Mouse (Mus musculus) midbrain, postnatal 0 days (tissue): ENCODE measurements around the gene Srcin1. TPM values are rescaled to one million over a fixed set of nuclear protein-coding genes. Genes with fewer than 3 reads are reported as not detected.

Source experiments
- ATAC-seq: fragments of 200-750 bp; cut with Nextera tagmentation; 2 replicates; pipeline ENCODE4 v1.8.0; 2017; ENCODE audit warnings: moderate number of reproducible peaks, mild to moderate bottlenecking, moderate TSS enrichment, moderate library complexity; ENCODE audit not compliant: low FRiP score
- DNase-seq: peaks from one replicate; pipeline ENCODE4 v3.0.0-alpha.2; 2015; ENCODE audit warnings: low spot score
- H3K27ac ChIP-seq: fragments of 300-500 bp; sonication (generic); 2 replicates; pipeline ENCODE4 v1.5.1; 2014; ENCODE audit warnings: low read depth, mild to moderate bottlenecking, low read length, mixed read lengths
- H3K27me3 ChIP-seq: fragments of 300-500 bp; sonication (generic); 2 replicates; pipeline ENCODE4 v1.6.1; 2014; ENCODE audit warnings: low read length, control low read depth, mixed read lengths; ENCODE audit not compliant: insufficient read depth
- H3K36me3 ChIP-seq: fragments of 300-500 bp; sonication (generic); 2 replicates; pipeline ENCODE4 v1.6.1; 2014; ENCODE audit warnings: low read length, control low read depth, mixed read lengths; ENCODE audit not compliant: insufficient read depth
- H3K4me1 ChIP-seq: fragments of 300-500 bp; sonication (generic); 2 replicates; pipeline ENCODE4 v1.6.1; 2014; ENCODE audit warnings: mild to moderate bottlenecking, control low read depth, antibody characterized with exemption, low read length, mixed read lengths; ENCODE audit not compliant: insufficient read depth
- H3K4me2 ChIP-seq: fragments of 300-500 bp; sonication (generic); 2 replicates; pipeline ENCODE4 v1.6.1; 2014; ENCODE audit warnings: low read depth, mild to moderate bottlenecking, low read length, mixed read lengths; ENCODE audit not compliant: poor library complexity, severe bottlenecking
- H3K4me3 ChIP-seq: fragments of 300-500 bp; sonication (generic); 2 replicates; pipeline ENCODE4 v1.5.1; 2014; ENCODE audit warnings: low read depth, mild to moderate bottlenecking, low read length, moderate library complexity
- H3K9ac ChIP-seq: fragments of 300-500 bp; sonication (generic); replicated peaks from 2 replicates; pipeline ENCODE4 v1.6.1; 2014; ENCODE audit warnings: mild to moderate bottlenecking, low read length, moderate library complexity, mixed read lengths; ENCODE audit not compliant: poor library complexity, severe bottlenecking
- H3K9me3 ChIP-seq: fragments of 300-500 bp; sonication (generic); 2 replicates; pipeline ENCODE4 v1.6.1; 2016; ENCODE audit warnings: low read length, control low read depth
- CTCF ChIP-seq: IDR thresholded peaks from 2 replicates; pipeline ENCODE4 v1.5.1; 2016; ENCODE audit warnings: antibody characterized with exemption, mild to moderate bottlenecking
- WGBS: fragments of 180-500 bp; shearing (Covaris S2); extraction: QIAGEN DNeasy Blood & Tissue Kit; methylation state at CpG from one replicate; pipeline ENCODE4 v1.1.7; 2014; 5-methylcytosine and 5-hydroxymethylcytosine counted together
- polyA plus RNA-seq: library from polyadenylated mRNA; unstranded; fragments of >200 nt; fragmentation: Nextera tagmentation; extraction: Ambion mirVana; gene quantifications from 2 replicates; pipeline ENCODE4 v1.2.1, GENCODE M21; 2015
- total RNA-seq: library from RNA; depleted of rRNA; stranded (reverse); fragments of >200 nt; gene quantifications from 2 replicates; pipeline ENCODE4 v1.2.3, GENCODE M21; 2014

The Srcin1 gene
- total and polyA plus RNA-seq, 2 experiments from 2014 or later = 14.0 to 95.0 TPM

DNA sequence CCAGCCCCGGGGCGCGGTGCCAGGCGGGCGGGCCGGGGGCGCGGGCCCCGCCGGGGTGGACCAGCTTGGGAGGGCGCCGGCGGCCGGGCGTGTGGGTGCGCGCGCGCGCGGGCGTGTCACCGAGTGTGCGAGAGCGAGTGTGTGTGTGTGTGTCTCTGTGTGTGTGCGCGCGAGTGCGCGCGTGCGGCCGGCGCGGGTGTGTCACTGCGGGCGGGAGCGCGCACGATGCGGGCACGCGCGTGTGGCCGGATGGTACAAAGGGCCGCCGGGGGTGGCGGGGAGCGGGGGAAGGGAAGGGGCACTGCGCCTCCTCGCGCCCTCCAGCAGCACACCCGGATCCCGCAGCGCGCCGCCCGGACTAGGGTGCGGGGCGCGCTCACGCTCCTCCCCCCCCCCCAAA is 911 bp downstream of the Srcin1 start:
- WGBS = under 1% methylated on average over 32 of the region's 62 CpGs
- Histone ChIP-seq H3K27ac (peak overlapping the region; percentile 91), H3K4me2 (peak overlapping the region; percentile 68), H3K4me1 (peaks cover 19% of the 10 kb centered on the region), H3K9me3 (no peaks in the 10 kb centered on the region), H3K27me3 (no peaks in the 10 kb centered on the region), H3K9ac (peak overlapping the region; percentile 97), H3K4me3 (peak overlapping the region; percentile 66), H3K36me3 (no peaks in the 10 kb centered on the region)
- no peak for TF ChIP-seq CTCF
- ATAC-seq (peak; percentile 59), DNase-seq (peak; percentile 91)

DNA sequence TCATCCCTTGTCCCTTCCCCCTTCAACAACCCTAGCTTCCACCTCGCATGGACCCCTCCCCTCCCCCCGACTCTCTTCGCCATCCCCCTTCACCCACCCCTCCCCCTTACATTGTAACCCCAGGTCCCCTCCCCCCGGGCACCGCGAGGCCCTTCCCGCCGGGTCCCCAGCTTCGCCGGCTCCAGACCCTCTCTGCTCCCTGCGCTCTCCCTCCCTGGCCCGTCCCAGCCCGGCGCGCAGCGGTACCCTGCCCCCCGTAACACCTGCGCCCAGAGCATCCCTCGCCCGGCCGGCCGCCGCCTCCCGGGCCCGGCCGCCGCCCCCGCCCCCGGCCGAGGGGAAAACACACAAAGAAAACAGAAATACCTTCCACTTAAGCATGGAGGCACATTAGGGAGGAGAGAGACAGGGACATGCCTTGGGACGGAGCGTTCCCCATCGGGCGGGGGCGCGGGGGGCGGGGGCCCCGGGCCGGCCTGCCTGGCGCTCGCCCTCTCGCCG is 1.4 kb downstream of the Srcin1 start:
- ATAC-seq = peak; percentile 26
- H3K9me3 ChIP-seq = no peaks in the 10 kb centered on the region
- no peaks in the 10 kb centered on the region for H3K36me3 ChIP-seq
- WGBS = 4% methylated on average over 21 of the region's 43 CpGs
- peak overlapping the region; percentile 91 for H3K27ac ChIP-seq
- no peak for TF ChIP-seq CTCF
- peaks cover 19% of the 10 kb centered on the region for H3K4me1 ChIP-seq
- DNase-seq = no peak
- H3K4me3 ChIP-seq = peak overlapping the region; percentile 66
- no peaks in the 10 kb centered on the region for H3K27me3 ChIP-seq
- H3K4me2 ChIP-seq = peak overlapping the region; percentile 68
- peak overlapping the region; percentile 97 for H3K9ac ChIP-seq

DNA sequence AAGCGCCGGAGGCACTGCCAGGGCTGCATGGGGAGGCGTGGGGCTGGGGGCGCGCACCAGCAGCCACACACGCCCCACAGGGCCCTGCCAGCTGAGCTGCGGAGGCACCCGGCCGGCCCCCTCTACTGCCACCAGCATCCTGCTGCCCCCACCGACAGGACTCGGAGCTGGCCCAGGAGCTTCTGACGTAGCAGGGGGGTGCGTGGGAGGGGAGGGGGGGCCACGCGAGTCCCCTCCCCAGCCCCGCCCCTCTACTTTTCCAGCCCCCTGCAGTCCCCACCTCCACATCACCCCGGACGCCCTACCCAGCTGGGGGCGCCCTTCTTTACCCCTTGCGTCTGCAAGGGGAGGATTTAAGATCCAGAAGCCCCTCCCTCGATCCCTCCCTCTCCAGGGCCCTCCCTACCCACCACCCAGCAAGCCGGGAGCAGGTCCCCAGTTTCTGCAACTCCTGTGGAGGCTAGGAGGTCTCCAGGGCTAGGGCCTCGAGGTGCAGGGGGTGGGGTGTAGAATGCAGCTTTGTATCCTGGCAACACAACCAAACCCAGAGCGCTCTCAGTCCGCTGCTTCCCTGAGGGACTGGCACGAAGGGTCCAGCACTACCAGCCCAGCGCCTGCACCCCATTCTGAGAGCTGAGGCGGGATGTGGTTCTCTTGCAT is 2.0 kb downstream of the Srcin1 start:
- 0% methylated on average over 18 of the region's 28 CpGs for WGBS
- Histone ChIP-seq H3K9me3 (no peaks in the 10 kb centered on the region), H3K4me3 (peak overlapping the region; percentile 66), H3K4me2 (peak overlapping the region; percentile 68), H3K36me3 (no peaks in the 10 kb centered on the region), H3K27ac (peak overlapping the region; percentile 91), H3K4me1 (peaks cover 23% of the 10 kb centered on the region), H3K27me3 (no peaks in the 10 kb centered on the region), H3K9ac (peak overlapping the region; percentile 97)
- TF ChIP-seq CTCF = peak; percentile 55
- DNase-seq (peak; percentile 62), ATAC-seq (peak; percentile 31)

DNA sequence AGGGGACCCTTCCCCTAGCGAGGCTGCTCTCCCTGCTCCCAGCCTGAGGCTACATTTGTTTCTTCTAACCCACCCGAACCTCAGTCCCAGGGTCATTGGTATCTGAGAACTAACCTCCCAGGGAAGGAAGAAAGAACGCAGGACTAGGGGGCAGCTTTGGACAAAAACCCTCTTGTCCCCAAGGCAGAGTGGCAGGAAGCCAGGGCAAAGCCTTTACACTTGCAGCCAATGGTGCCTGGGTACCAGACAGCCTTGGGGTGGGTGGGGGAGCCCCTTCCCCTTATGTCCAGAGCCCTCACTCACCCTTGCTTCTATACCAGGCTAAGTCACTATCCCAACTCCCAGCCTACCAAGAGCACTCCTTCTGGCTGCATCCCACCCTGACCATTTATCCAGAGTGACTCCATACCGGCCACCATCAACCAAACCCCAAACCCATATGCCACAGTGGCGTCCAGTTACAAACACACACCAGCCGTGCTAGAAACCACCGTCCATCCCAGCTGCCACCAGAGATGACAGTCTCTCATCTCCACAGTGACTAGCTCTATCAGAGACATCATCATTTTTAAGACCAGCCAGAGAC is 3.0 kb downstream of the Srcin1 start:
- H3K4me2 ChIP-seq = peak overlapping the region; percentile 68
- no peaks in the 10 kb centered on the region for H3K36me3 ChIP-seq
- no peaks in the 10 kb centered on the region for H3K9me3 ChIP-seq
- peaks cover 26% of the 10 kb centered on the region for H3K4me1 ChIP-seq
- ATAC-seq (no peak), DNase-seq (no peak)
- 13% methylated on average over 7 of the region's 7 CpGs for WGBS
- peak overlapping the region; percentile 66 for H3K4me3 ChIP-seq
- peak overlapping the region; percentile 97 for H3K9ac ChIP-seq
- TF ChIP-seq CTCF = no peak
- H3K27ac ChIP-seq = peak overlapping the region; percentile 91
- H3K27me3 ChIP-seq = no peaks in the 10 kb centered on the region

DNA sequence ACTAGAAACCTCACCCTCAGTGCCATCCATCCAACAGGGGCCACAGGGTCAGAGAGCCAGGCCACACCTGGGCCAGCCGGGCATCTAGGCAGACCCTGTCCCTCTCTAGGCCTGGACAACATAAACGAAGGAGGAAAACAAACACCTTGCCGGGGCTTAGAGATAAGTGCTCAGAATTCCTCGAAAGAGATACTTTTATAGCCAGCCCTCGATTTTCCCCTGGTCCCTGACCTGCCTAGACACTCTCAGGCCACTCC is 4.0 kb downstream of the Srcin1 start:
- peak overlapping the region; percentile 66 for H3K4me3 ChIP-seq
- ATAC-seq = no peak
- peak overlapping the region; percentile 48 for H3K27ac ChIP-seq
- no peak for TF ChIP-seq CTCF
- peaks cover 26% of the 10 kb centered on the region for H3K4me1 ChIP-seq
- 35% methylated on average over 5 of the region's 5 CpGs for WGBS
- no peaks in the 10 kb centered on the region for H3K9me3 ChIP-seq
- H3K36me3 ChIP-seq = no peaks in the 10 kb centered on the region
- no peak for DNase-seq
- peak overlapping the region; percentile 97; the same call in 1 of the 2 replicates for H3K9ac ChIP-seq
- H3K4me2 ChIP-seq = peak overlapping the region; percentile 68
- no peaks in the 10 kb centered on the region for H3K27me3 ChIP-seq
